Mouse (Mus musculus): Measurements from ENCODE around the gene Scrn2. TPM values are rescaled to one million over a fixed set of nuclear protein-coding genes. Genes with fewer than 3 reads are reported as not detected.
A peak's percentile ranks its signal among the peaks of the same experiment; 100 is the strongest.

Scrn2 gene
- total and polyA plus RNA-seq, 3 experiments: 14.8 to 26.7 TPM; not detected in 1

DNA sequence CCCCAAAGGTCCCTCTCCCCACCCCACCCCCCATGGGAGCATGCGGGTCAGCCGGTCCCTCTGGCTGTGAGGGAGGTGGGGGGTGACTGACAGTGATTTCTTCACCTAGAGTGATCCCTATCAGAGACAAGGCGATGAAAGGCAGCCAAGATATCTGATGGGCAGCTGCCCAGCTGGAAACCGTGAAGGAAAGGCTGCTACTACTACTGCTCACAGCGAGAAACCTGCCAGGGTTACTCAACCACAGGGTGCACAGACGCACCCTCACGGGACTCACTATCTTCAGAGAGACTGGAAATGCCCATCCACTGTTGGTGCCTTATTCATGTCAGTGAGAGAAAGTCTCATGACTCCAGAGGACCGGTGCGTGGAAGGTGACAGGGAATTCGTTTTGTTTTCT, 4.8 kb upstream of the Scrn2 start:
- Histone ChIP-seq H3K9me3 (replicated peaks; ENCODE audit: insufficient read depth, low read length) (no peaks in the 10 kb centered on the region), H3K27ac (ENCODE audit: control insufficient read depth, low read depth, low read length) (no peak overlapping the region), H3K4me1 (ENCODE audit: control insufficient read depth in 1 of 2, insufficient read depth in 2 of 2, low read length in 2 of 2) (peaks cover 0 to 13% of the 10 kb centered on the region in 2 experiments; a peak in 2 of 4 replicates), H3K4me3 (ENCODE audit: control insufficient read depth in 1 of 2, insufficient read depth in 1 of 2, low read depth in 2 of 2, low read length in 2 of 2) (no peak overlapping the region), H3K9ac (ENCODE audit: control insufficient read depth, low read depth, low read length, poor library complexity, severe bottlenecking) (no peak overlapping the region), H3K79me2 (ENCODE audit: control insufficient read depth, insufficient read depth, low read length, poor library complexity) (no peaks in the 10 kb centered on the region; the same call in 1 of the 2 replicates), H3K27me3 (ENCODE audit: control insufficient read depth in 1 of 2, insufficient read depth in 2 of 2, low read length in 2 of 2) (peaks cover 3 to 5% of the 10 kb centered on the region in 2 experiments), H3K36me3 (ENCODE audit: control insufficient read depth in 1 of 2, insufficient read depth in 2 of 2, low read length in 2 of 2) (peaks cover 0 to 3% of the 10 kb centered on the region in 2 experiments; a peak in 2 of 4 replicates)
- peak; percentile 39 for DNase-seq (ENCODE audit: low read depth, low spot score)
- TF ChIP-seq ETS1 (IDR thresholded peaks at IDR 0.05; ENCODE audit: low read depth, low read length) (no peak; the same call in 1 of the 2 replicates), GATA1 (IDR thresholded peaks at IDR 0.05; ENCODE audit: low read depth, low read length) (peak; percentile 82), RCOR1 (IDR thresholded peaks at IDR 0.05; ENCODE audit: low read depth, low read length) (peak; percentile 73), BHLHE40 (IDR thresholded peaks at IDR 0.05; ENCODE audit: borderline replicate concordance, low read depth, low read length) (peak; percentile 51; the same call in 1 of the 2 replicates)

DNA sequence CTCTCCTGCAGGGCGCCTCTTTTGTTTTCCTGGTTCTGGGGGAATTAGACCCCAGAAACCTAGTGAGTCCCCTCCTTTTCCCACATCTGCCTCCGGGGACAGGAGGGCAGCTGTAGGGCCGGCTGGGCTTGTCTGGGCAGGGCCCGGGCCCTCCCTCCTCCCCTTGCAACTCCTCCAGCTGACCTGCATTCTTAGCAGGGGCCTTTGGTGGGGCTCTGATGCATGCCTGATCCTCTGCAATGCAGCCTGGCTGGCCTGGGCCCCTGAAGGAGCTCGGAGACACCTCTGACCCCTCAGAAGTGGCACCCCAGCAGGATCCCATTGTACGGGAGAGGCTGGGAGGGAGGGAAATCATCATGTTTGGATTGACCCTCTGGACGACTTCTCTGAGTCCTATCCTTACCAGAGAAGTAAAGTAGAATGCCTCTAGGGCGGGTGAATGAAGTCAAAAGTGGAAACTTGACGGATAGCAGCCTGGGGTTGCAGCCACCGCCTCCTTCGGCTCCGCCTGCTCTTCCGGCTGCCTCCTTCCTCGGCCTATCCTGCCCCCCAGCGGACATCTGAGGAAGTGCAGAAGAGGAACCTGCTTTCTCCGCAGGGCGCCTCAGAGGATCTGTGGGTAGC, 3.9 kb upstream of the Scrn2 start:
- Histone ChIP-seq H3K27ac (ENCODE audit: control insufficient read depth, low read depth, low read length) (peak overlapping the region; percentile 28), H3K4me1 (ENCODE audit: control insufficient read depth in 1 of 2, insufficient read depth in 2 of 2, low read length in 2 of 2) (peaks cover 5 to 18% of the 10 kb centered on the region in 2 experiments), H3K9me3 (replicated peaks; ENCODE audit: insufficient read depth, low read length) (no peaks in the 10 kb centered on the region), H3K4me3 (ENCODE audit: control insufficient read depth in 1 of 2, insufficient read depth in 1 of 2, low read depth in 2 of 2, low read length in 2 of 2) (peak overlapping the region; percentile 67 to 74), H3K27me3 (ENCODE audit: control insufficient read depth in 1 of 2, insufficient read depth in 2 of 2, low read length in 2 of 2) (peaks cover 0 to 5% of the 10 kb centered on the region in 2 experiments), H3K36me3 (ENCODE audit: control insufficient read depth in 1 of 2, insufficient read depth in 2 of 2, low read length in 2 of 2) (peaks cover 0 to 8% of the 10 kb centered on the region in 2 experiments; a peak in 2 of 4 replicates), H3K79me2 (ENCODE audit: control insufficient read depth, insufficient read depth, low read length, poor library complexity) (peaks cover 6% of the 10 kb centered on the region), H3K9ac (ENCODE audit: control insufficient read depth, low read depth, low read length, poor library complexity, severe bottlenecking) (peak overlapping the region; percentile 76)
- peak; percentile 96 for DNase-seq (ENCODE audit: low read depth, low spot score)
- TF ChIP-seq POLR2A (IDR thresholded peaks at IDR 0.05; ENCODE audit: control insufficient read depth in 1 of 2, insufficient read depth in 1 of 2, low read depth in 1 of 2, low read length in 2 of 2, poor library complexity in 1 of 2) (peak in 1 of 2 experiments; percentile 70; a peak in 2 of 4 replicates), NELFE (IDR thresholded peaks at IDR 0.05; ENCODE audit: low read depth, low read length) (peak; percentile 40; the same call in 1 of the 2 replicates), CTCF (IDR thresholded peaks at IDR 0.05 in 2 of 3, conservative IDR thresholded peaks at IDR 0.05 in 1 of 3; ENCODE audit: control insufficient read depth in 1 of 3, insufficient read depth in 1 of 3, low read depth in 2 of 3, low read length in 3 of 3, poor library complexity in 1 of 3, severe bottlenecking in 1 of 3) (peak; percentile 92 to 100 (median 99)), POLR2AphosphoS5 (IDR thresholded peaks at IDR 0.05; ENCODE audit: borderline replicate concordance, low read depth, low read length) (no peak), ZC3H11A (IDR thresholded peaks at IDR 0.05; ENCODE audit: low read depth, low read length) (peak; percentile 97), HCFC1 (IDR thresholded peaks at IDR 0.05; ENCODE audit: low read depth, low read length) (peak; percentile 74), TBP (IDR thresholded peaks at IDR 0.05; ENCODE audit: low read depth, low read length) (peak; percentile 44; the same call in 1 of the 2 replicates), E2F4 (IDR thresholded peaks at IDR 0.05; ENCODE audit: borderline replicate concordance, low read depth, low read length) (no peak), MXI1 (IDR thresholded peaks at IDR 0.05; ENCODE audit: low read depth, low read length) (peak; percentile 83), SIN3A (IDR thresholded peaks at IDR 0.05; ENCODE audit: low read length) (peak; percentile 82), GABPA (IDR thresholded peaks at IDR 0.05; ENCODE audit: low read depth, low read length) (no peak), USF1 (IDR thresholded peaks at IDR 0.05; ENCODE audit: low read depth, low read length) (no peak), ELF1 (IDR thresholded peaks at IDR 0.05; ENCODE audit: low read depth, low read length) (peak; percentile 90), ZNF384 (IDR thresholded peaks at IDR 0.05; ENCODE audit: low read depth, low read length) (peak; percentile 68), RAD21 (IDR thresholded peaks at IDR 0.05; ENCODE audit: low read depth, low read length) (peak; percentile 99), MAFK (IDR thresholded peaks at IDR 0.05; ENCODE audit: borderline replicate concordance, low read depth, low read length) (no peak), MYB (IDR thresholded peaks at IDR 0.05; ENCODE audit: low read depth, low read length) (no peak), TAL1 (IDR thresholded peaks at IDR 0.05; ENCODE audit: low read length) (no peak), MAZ (IDR thresholded peaks at IDR 0.05; ENCODE audit: low read depth, low read length) (peak; percentile 84; the same call in 1 of the 2 replicates), BHLHE40 (IDR thresholded peaks at IDR 0.05; ENCODE audit: borderline replicate concordance, low read depth, low read length) (peak; percentile 73), JUND (IDR thresholded peaks at IDR 0.05; ENCODE audit: low read depth, low read length) (no peak), RCOR1 (IDR thresholded peaks at IDR 0.05; ENCODE audit: low read depth, low read length) (peak; percentile 64), MEF2A (IDR thresholded peaks at IDR 0.05; ENCODE audit: extremely low read depth, insufficient replicate concordance, low read depth, low read length, poor library complexity, severe bottlenecking) (peak; percentile 25; the same call in 1 of the 2 replicates), CHD1 (IDR thresholded peaks at IDR 0.05; ENCODE audit: low read depth, low read length) (no peak), POLR2AphosphoS2 (IDR thresholded peaks at IDR 0.05; ENCODE audit: low read length) (no peak), UBTF (IDR thresholded peaks at IDR 0.05; ENCODE audit: borderline replicate concordance, insufficient read depth, low read depth, low read length) (no peak), MAX (IDR thresholded peaks at IDR 0.05; ENCODE audit: low read length) (no peak), USF2 (IDR thresholded peaks at IDR 0.05; ENCODE audit: borderline replicate concordance in 1 of 2, insufficient read depth in 1 of 2, low read depth in 1 of 2, low read length in 2 of 2) (no peak)

Data from MEL (cell line).